Mouse (Mus musculus) intestine, embryonic 15.5 days (tissue): ENCODE results near the gene Gpsm1. TPM values are rescaled to one million over a fixed set of nuclear protein-coding genes. Genes with fewer than 3 reads are reported as not detected.

ENCODE experiments used
- ATAC-seq: fragments of 200-750 bp; cut with Nextera tagmentation; 2 replicates; pipeline ENCODE4 v1.8.0; 2017; ENCODE audit warnings: moderate TSS enrichment, moderate library complexity
- H3K27ac ChIP-seq: fragments of 300-500 bp; sonication (generic); 2 replicates; pipeline ENCODE4 v1.5.1; 2015; ENCODE audit warnings: mild to moderate bottlenecking, inconsistent platforms
- H3K27me3 ChIP-seq: fragments of 300-500 bp; sonication (generic); replicated peaks from 2 replicates; pipeline ENCODE4 v1.6.1; 2015; ENCODE audit warnings: inconsistent platforms
- H3K36me3 ChIP-seq: fragments of 300-500 bp; sonication (generic); 2 replicates; pipeline ENCODE4 v1.6.1; 2015; ENCODE audit warnings: inconsistent platforms
- H3K4me1 ChIP-seq: fragments of 300-500 bp; sonication (generic); replicated peaks from 2 replicates; pipeline ENCODE4 v1.6.1; 2015; ENCODE audit warnings: inconsistent platforms
- H3K4me2 ChIP-seq: fragments of 300-500 bp; sonication (generic); replicated peaks from 2 replicates; pipeline ENCODE4 v1.6.1; 2015; ENCODE audit warnings: mild to moderate bottlenecking, inconsistent platforms
- H3K4me3 ChIP-seq: fragments of 300-500 bp; sonication (generic); replicated peaks from 2 replicates; pipeline ENCODE4 v1.5.1; 2015; ENCODE audit warnings: inconsistent platforms
- H3K9ac ChIP-seq: fragments of 300-500 bp; sonication (generic); 2 replicates; pipeline ENCODE4 v1.6.1; 2015; ENCODE audit warnings: inconsistent platforms
- H3K9me3 ChIP-seq: fragments of 300-500 bp; sonication (generic); 2 replicates; pipeline ENCODE4 v1.6.1; 2016; ENCODE audit warnings: inconsistent platforms
- WGBS: fragments of 180-500 bp; shearing (Covaris S2); methylation state at CpG from one replicate; pipeline ENCODE4 v1.1.7; 2015; 5-methylcytosine and 5-hydroxymethylcytosine counted together
- polyA plus RNA-seq: library from polyadenylated mRNA; unstranded; fragments of >200 nt; fragmentation: Nextera tagmentation; extraction: Ambion mirVana; gene quantifications from 2 replicates; pipeline ENCODE4 v1.2.1, GENCODE M21; 2015

The Gpsm1 gene
- polyA plus RNA-seq, 1 experiment from 2014 or later = 26.8 TPM

GRCm38 (mm10) chr2:26325386-26326181 is 10.3 kb downstream of the Gpsm1 start:
- Histone ChIP-seq H3K9me3 (no peaks in the 10 kb centered on the region), H3K4me1 (no peaks in the 10 kb centered on the region), H3K4me2 (no peak overlapping the region), H3K4me3 (no peak overlapping the region), H3K27me3 (no peaks in the 10 kb centered on the region), H3K9ac (no peak overlapping the region), H3K27ac (no peak overlapping the region), H3K36me3 (peaks cover 36% of the 10 kb centered on the region)
- peak; percentile 78 for ATAC-seq
- WGBS = 69% methylated on average over 15 of the region's 15 CpGs

DNA sequence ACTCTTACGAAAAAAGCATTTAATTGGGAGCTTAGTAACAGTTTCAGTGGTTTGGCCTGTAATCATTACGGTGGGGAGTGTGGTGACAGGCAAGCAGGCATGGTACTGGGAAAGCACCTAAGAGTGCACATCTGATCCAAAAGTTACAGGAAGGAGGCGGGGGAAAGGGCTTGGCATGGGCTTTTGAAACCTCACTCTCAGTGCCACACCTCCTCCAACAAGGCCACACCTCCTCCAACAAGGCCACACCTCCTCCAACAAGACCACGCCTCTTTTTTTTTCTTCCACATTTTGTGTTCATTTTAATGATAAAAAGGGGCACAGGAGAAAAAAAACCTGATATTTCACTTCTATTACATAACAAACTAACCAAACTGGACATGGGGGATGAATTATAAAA is 12.5 kb downstream of the Gpsm1 start:
- H3K9ac ChIP-seq = no peak overlapping the region
- no peak overlapping the region for H3K4me3 ChIP-seq
- H3K36me3 ChIP-seq = peaks cover 36% of the 10 kb centered on the region
- H3K4me2 ChIP-seq = no peak overlapping the region
- no peak for ATAC-seq
- no peaks in the 10 kb centered on the region for H3K4me1 ChIP-seq
- WGBS = 91% methylated on average over 4 of the region's 4 CpGs
- H3K9me3 ChIP-seq = no peaks in the 10 kb centered on the region
- H3K27ac ChIP-seq = no peak overlapping the region
- no peaks in the 10 kb centered on the region for H3K27me3 ChIP-seq

DNA sequence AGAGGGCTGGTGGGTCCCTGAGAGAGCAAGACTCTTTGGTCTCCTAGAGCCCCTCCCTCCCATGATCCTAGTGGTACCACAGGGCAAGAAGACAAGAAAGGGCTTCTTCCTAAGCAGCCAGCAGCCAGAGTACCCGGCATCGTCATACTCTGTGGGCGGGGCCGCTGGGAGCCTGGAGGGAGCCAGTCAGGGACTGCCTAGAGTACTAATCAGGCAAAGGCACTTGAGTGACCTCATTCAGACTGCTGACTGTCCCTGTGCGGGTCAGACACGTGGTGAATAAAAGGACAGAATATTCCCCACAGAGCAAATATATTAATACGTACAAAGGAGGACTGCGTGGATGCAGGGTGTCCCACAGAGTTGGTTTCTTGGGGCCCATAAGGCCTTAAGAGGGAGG is 14.1 kb downstream of the Gpsm1 start:
- Histone ChIP-seq H3K27me3 (no peaks in the 10 kb centered on the region), H3K36me3 (peaks cover 26% of the 10 kb centered on the region), H3K9me3 (no peaks in the 10 kb centered on the region), H3K9ac (no peak overlapping the region), H3K27ac (0 out of 2 replicates have a peak overlapping the region, but pooled peaks have one; percentile 9), H3K4me1 (no peaks in the 10 kb centered on the region), H3K4me2 (no peak overlapping the region), H3K4me3 (no peak overlapping the region)
- peak; percentile 44; the same call in 1 of the 2 replicates for ATAC-seq
- WGBS = 67% methylated on average over 8 of the region's 8 CpGs

- Histone ChIP-seq H3K36me3 (peaks cover 20% of the 10 kb centered on the region), H3K27ac (0 out of 2 replicates have a peak overlapping the region, but pooled peaks have one; percentile 9), H3K27me3 (no peaks in the 10 kb centered on the region), H3K9me3 (no peaks in the 10 kb centered on the region), H3K4me1 (no peaks in the 10 kb centered on the region), H3K4me2 (no peak overlapping the region), H3K9ac (no peak overlapping the region), H3K4me3 (no peak overlapping the region)
- 92% methylated on average over 4 of the region's 4 CpGs for WGBS
- ATAC-seq = peak; percentile 24; the same call in 1 of the 2 replicates
Measured at GRCm38 (mm10) chr2:26330056-26330468, 14.7 kb downstream of the Gpsm1 start.

DNA sequence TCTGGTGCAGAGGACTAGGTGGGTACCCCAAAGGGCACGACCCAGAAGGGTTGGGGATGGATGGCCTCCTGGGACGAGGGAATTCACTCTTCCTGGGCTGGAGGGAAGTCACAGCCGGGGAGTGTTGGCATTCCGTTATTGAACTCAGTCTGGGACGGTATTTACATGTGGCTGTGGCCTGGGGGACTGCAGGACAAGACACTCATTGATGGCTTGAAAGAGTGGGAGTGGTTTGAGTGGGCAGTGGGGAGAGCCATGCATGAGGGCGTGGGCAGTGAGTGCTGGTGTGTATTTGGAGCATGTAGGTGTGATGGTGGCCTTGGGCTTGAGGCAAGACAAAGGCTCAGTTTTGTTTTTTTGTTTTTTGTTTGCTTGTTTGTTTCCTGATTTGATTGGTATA is 15.4 kb downstream of the Gpsm1 start:
- no peak overlapping the region; the same call in 1 of the 2 replicates for H3K9ac ChIP-seq
- WGBS = 68% methylated on average over 6 of the region's 6 CpGs
- no peaks in the 10 kb centered on the region for H3K27me3 ChIP-seq
- H3K4me2 ChIP-seq = no peak overlapping the region
- H3K36me3 ChIP-seq = peaks cover 17% of the 10 kb centered on the region; the same call in 1 of the 2 replicates
- H3K27ac ChIP-seq = no peak overlapping the region
- H3K4me3 ChIP-seq = no peak overlapping the region
- H3K4me1 ChIP-seq = no peaks in the 10 kb centered on the region
- H3K9me3 ChIP-seq = no peaks in the 10 kb centered on the region
- ATAC-seq = no peak

GRCm38 (mm10) chr2:26338302-26339203 is 23.2 kb downstream of the Gpsm1 start:
- Histone ChIP-seq H3K9ac (no peak overlapping the region), H3K4me1 (peaks cover 23% of the 10 kb centered on the region), H3K9me3 (no peaks in the 10 kb centered on the region), H3K27me3 (no peaks in the 10 kb centered on the region), H3K4me2 (no peak overlapping the region), H3K4me3 (no peak overlapping the region), H3K36me3 (peaks cover 11% of the 10 kb centered on the region; the same call in 1 of the 2 replicates), H3K27ac (no peak overlapping the region)
- WGBS = 93% methylated on average over 9 of the region's 13 CpGs
- ATAC-seq = no peak

GRCm38 (mm10) chr2:26339204-26339551 is 23.9 kb downstream of the Gpsm1 start:
- H3K4me3 ChIP-seq = no peak overlapping the region
- peaks cover 12% of the 10 kb centered on the region; the same call in 1 of the 2 replicates for H3K36me3 ChIP-seq
- no peak overlapping the region for H3K27ac ChIP-seq
- 90% methylated on average over 5 of the region's 5 CpGs for WGBS
- no peak for ATAC-seq
- no peaks in the 10 kb centered on the region for H3K9me3 ChIP-seq
- H3K4me2 ChIP-seq = no peak overlapping the region
- H3K9ac ChIP-seq = no peak overlapping the region
- H3K27me3 ChIP-seq = no peaks in the 10 kb centered on the region
- peaks cover 23% of the 10 kb centered on the region for H3K4me1 ChIP-seq

GRCm38 (mm10) chr2:26341510-26341981 is 26.2 kb downstream of the Gpsm1 start:
- H3K4me2 ChIP-seq = 0 out of 2 replicates have a peak overlapping the region, but pooled peaks have one; percentile 1
- no peak overlapping the region for H3K9ac ChIP-seq
- H3K36me3 ChIP-seq = peaks cover 18% of the 10 kb centered on the region

GRCm38 (mm10) chr2:26342044-26342443 is 26.7 kb downstream of the Gpsm1 start:
- Histone ChIP-seq H3K9me3 (no peaks in the 10 kb centered on the region), H3K9ac (no peak overlapping the region), H3K36me3 (peaks cover 22% of the 10 kb centered on the region), H3K4me2 (peak overlapping the region; percentile 31; the same call in 1 of the 2 replicates), H3K4me1 (peaks cover 23% of the 10 kb centered on the region), H3K27me3 (no peaks in the 10 kb centered on the region), H3K27ac (peak overlapping the region; percentile 74), H3K4me3 (no peak overlapping the region)
- peak; percentile 78 for ATAC-seq
- WGBS = 33% methylated on average over 10 of the region's 10 CpGs

More at GRCm38 (mm10) chr2:26341510-26341981, 26.2 kb downstream of the Gpsm1 start:
- Histone ChIP-seq H3K4me3 (no peak overlapping the region), H3K9me3 (no peaks in the 10 kb centered on the region), H3K27ac (peak overlapping the region; percentile 74), H3K27me3 (no peaks in the 10 kb centered on the region), H3K4me1 (peaks cover 23% of the 10 kb centered on the region)
- 72% methylated on average over 2 of the region's 2 CpGs for WGBS
- ATAC-seq = peak; percentile 3; the same call in 1 of the 2 replicates

DNA sequence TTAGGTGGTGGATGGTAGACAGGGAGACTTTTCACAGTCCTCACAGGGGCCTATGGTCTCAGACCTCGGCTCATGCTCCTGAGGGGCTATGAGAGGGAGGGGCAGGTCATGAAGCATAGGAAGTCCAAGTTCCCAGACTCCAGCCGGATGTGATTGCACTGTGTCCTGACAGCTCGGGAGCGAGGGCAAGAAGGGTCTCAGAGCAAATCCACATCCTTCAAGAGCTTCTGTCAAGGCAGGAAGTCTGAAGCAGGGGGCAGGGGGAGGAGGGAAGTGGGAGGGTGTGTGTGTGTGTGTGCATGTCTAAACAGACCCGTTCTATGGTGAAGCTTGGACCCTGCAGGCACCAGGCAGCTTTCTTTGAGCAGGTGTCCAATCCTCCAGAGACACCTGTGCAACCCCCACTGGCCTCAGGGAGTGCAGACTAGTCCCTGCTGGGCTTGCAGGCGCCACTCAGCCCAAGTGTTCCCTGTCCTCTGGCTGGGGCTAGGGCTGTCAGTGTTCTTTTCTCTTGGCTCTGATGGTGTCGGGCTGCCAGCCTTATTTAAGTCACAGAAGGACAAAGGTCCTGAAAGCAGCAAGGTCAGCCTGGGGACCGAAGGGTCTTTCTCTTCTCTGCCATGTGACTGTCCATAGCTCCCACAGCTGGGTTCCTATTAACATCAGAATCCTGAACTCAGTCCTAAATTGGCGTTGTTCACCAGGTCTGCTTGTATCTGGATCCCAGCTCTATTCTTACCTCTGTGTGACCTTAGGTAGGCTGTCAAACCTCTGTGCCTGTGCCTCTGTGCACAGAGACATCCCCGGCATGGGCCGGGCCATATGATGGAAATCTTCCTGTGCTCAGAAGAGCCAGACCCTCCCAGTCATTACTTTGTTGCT is 27.5 kb downstream of the Gpsm1 start:
- Histone ChIP-seq H3K27ac (peak overlapping the region; percentile 74), H3K9me3 (no peaks in the 10 kb centered on the region), H3K36me3 (peaks cover 22% of the 10 kb centered on the region), H3K9ac (no peak overlapping the region), H3K27me3 (no peaks in the 10 kb centered on the region), H3K4me1 (peaks cover 23% of the 10 kb centered on the region), H3K4me2 (peak overlapping the region; percentile 31), H3K4me3 (no peak overlapping the region)
- ATAC-seq = peak; percentile 19; the same call in 1 of the 2 replicates
- 51% methylated on average over 11 of the region's 11 CpGs for WGBS

GRCm38 (mm10) chr2:26348241-26348640 is 32.9 kb downstream of the Gpsm1 start:
- peaks cover 22% of the 10 kb centered on the region for H3K4me1 ChIP-seq
- ATAC-seq = no peak
- H3K9ac ChIP-seq = no peak overlapping the region
- H3K27me3 ChIP-seq = no peaks in the 10 kb centered on the region
- H3K4me3 ChIP-seq = no peak overlapping the region
- 42% methylated on average over 6 of the region's 6 CpGs for WGBS
- peaks cover 11% of the 10 kb centered on the region for H3K36me3 ChIP-seq
- H3K9me3 ChIP-seq = no peaks in the 10 kb centered on the region
- H3K4me2 ChIP-seq = no peak overlapping the region
- peak overlapping the region; percentile 37 for H3K27ac ChIP-seq
